Mouse (Mus musculus): ENCODE results near the gene Btbd1.
"Not testable (repeated sequence)": the region's sequence is repeated elsewhere in the genome, so short reads cannot be mapped to it uniquely, and the experiment has no call there.

Btbd1 gene

DNA sequence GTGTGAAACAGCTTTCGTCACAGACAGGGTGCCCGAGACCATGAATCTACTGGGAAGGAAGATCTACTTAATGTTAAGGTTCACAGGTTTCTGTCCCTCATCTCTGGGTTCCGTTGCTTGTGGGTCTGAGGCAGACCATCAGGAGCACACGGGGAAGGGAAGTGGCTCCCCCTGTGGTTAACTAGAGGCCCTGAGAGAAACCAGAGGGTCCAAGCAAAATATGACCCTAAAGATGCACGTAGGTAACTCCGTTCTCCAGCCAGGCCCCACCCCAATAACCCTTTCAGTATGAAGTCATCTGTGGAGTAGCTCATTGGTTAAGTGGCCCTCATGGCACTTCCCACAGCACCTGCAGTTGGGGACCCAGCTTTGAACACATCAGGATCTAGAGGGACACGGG is 20.4 kb upstream of the Btbd1 start:
- no peak for DNase-seq (ENCODE audit: low spot score in 2 of 2)

DNA sequence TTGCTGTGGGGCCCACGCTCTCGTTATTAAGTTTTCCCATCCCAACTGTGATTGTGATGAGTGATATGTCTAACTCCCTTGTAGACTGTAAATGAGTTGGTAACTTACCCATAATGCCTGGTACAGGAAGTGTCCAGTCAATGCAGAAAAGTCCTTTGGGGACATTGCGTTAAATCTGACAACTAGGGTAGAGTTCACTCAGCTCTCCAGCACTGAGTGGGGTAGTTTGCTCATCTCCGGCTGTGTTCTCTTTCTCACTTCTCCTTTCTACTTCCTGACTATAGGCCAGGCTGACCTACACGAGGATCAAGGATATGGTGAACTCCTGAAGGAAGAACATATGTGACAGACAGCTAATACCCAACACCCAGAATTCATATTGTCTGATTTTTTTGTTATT is 20.0 kb upstream of the Btbd1 start:
- DNase-seq (ENCODE audit: low spot score in 2 of 2): no peak

DNA sequence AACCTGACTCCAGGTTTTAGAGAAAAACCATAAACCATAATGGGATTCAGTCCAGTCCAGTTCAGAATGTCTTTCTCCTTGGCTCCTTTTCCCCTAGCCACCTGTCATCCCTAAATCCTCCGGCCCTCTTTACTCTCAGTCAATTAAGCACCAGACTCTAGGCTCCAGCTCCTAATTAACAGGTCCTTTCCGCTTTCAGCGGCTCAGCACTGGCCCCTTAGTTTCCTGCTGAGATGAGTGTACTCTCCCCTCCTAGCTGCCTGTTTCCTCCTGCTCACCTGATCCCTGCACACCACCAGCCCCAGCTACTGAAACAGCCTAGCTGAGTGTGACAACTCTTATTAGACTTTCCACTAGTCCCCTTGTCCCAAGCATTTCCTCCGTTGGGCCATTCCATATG is 18.5 kb upstream of the Btbd1 start:
- no peak for DNase-seq (ENCODE audit: low spot score in 2 of 2)

DNA sequence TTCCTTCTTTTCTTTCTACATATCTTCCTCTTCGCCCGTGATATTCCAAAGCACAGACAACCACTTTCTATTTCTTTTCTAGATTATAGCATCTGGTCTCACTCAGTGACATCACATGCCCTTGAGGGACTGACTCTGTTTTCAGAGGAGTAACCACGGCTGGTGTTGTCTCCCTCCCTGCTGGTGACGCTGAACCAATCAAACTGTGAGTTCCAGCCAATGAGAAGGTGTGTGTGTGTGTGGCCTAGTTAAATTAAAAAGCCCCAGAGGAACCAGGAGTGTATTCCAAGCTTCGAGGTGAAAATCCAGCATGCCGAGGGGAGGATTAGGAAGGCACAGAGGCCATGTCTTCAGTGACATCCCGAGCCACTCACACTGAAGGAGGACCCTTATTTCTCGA is 17.8 kb upstream of the Btbd1 start:
- no peak for DNase-seq (ENCODE audit: low spot score in 2 of 2)

DNA sequence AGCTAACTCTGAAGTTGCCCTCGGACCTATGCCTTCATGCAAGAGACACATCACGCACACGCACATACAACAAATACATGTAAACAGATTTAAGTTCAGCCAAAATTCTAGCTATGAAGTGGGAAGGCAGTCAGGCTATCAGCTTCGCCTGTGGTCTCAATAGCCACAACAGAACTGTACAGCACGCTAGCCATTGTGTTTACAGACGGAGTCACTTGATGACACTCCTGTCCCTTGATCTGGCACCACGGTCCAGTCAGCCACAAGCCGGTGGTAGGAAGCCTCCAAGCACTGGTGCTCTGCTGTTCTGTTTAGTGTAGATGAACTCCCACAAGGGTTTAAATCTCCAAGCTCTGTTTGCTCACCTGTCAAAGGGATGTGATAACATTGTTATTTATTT is 16.8 kb upstream of the Btbd1 start:
- DNase-seq (ENCODE audit: low spot score in 2 of 2): no peak

DNA sequence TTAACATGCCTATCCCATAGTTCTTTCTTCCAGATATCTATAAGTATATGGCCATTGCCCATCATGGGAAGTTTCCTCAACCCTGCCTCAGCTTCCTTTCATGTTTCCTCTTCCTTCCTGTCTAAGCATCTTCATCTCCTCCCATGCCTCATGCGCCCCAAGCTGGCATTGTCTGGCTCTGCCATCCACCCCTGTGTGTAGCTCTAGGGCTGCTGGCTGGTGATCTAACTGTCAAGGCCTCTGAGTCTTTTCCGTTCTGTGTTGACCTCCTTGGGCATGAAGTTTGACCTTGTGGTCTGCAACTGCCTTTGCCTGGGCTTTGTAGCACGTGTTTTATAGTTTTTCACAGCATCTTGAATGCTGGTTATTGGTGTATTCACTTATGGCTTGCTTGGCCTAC is 16.1 kb upstream of the Btbd1 start:
- DNase-seq (ENCODE audit: low spot score in 2 of 2): no peak

DNA sequence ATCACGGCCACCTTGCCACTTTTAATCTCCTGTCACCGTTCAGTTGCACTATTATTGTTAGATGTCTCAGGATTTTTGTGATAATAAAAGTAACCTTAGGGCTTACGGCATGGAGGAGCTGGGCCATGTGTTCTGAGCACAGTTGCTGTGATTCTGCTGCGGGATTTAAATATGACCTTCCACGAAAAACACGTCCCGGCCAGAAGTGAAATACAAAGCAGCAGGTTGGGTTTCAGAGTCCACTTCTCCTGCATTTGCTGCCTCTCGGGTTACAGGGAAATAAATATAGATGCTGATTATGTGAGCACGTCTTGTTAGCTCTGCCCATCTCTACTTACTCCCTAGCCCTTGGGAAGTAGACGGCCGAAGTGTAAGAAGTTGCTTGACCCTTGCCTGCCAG is 15.6 kb upstream of the Btbd1 start:
- DNase-seq (ENCODE audit: low spot score in 2 of 2): no peak

DNA sequence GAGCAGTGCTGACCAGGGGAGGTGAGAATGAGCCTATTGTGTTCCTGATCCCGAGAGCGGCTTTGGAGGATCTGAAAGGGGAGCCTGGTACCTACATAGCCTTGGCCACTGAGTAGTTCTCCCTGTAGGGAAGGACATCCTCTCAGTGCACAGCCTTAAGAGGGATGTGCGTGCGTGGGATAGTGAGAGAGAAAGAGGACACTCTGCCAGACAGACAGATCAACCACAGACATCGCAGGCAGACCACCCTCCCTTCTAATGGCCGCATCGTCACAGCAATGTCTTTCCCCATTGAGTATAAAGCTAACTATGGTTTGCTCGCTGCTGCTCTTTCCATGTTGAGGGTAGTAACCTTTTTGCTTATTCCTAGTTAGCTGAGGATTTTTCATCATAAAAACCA is 14.7 kb upstream of the Btbd1 start:
- DNase-seq (ENCODE audit: low spot score in 2 of 2): no peak

DNA sequence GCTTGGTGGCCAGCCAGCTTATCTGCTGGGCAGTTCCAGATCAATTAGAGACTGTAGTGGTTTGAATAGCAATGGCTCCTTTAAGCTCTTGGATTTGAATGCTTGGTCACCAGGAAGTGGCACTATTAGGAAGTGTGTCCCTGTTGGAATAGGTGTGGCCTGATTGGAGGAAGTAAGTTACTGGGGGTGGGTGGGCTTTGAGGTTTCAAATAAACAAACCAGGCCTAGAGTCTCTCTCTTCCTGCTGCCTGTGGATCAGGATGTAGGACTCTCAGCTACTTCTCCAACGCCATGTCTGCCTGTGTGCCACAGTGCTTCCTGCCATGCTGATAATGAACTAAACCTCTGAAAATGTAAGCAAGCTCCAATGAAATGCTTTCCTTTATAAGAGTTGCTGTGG is 13.8 kb upstream of the Btbd1 start:
- no peak for DNase-seq (ENCODE audit: low spot score in 2 of 2)

DNA sequence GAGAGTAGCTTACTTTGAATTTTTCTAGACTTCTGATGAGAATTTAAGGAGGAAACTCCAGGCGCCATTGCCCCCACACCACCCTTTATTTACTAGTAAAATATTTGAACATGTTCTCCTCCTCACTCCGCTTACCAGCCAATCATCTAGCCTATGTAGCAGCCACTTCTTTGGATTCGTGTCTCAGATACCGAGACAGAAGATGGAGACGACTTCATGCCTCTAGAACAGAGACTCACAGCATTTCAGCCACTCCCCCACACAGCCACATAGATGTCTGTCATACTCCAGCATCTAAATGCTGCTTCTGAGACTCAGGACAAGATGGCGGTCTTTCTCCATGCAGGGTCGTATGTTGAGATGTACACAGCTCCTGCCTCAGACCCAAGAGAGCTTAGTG is 12.9 kb upstream of the Btbd1 start:
- no peak for DNase-seq (ENCODE audit: low spot score in 2 of 2)

DNA sequence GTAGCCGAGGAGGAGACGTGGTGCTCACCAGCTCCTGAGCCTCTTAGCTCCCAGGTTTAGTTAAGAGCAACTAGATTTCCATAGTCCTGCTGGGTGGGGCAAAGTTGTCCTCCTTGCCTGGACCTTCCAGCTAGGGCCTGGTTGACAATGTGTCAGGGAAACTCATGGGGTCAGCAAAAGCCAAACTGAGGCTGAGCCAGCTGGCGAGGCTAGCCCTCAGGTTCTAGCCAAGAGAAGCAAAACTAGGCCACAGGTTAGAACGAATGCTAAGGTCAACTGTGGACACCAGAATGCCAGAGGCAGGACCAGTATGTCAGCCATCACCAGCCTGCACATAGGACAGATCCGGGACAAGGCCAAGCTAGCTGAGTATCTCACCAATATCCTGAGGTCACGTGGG is 12.2 kb upstream of the Btbd1 start:
- no peak for DNase-seq (ENCODE audit: low spot score in 2 of 2)

DNA sequence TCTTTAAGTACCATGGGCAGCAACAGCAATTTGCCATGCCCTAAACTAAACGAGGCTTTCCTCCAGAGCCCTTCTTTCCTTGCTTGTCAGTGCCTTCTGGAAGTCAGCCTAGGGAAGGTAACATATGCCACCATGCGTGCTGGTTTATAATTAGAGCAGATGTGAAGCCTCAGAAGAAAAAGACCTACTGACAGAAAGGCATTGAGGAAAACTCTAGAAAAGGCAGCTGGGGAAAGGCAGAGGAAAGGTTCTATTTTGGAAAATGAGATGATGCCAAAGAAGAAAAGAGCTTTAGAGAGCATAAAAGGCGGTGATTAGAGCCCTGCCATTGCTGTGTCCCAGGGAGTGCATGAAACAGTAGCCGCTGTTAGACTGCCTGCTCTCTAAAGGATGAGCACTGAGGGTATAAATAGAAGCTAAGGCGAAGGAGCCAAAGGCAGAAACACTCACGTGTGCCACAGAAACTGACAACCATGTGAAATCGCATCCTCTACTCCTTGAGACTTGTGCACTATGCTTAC is 11.5 kb upstream of the Btbd1 start:
- DNase-seq (ENCODE audit: low spot score in 2 of 2): no peak

DNA sequence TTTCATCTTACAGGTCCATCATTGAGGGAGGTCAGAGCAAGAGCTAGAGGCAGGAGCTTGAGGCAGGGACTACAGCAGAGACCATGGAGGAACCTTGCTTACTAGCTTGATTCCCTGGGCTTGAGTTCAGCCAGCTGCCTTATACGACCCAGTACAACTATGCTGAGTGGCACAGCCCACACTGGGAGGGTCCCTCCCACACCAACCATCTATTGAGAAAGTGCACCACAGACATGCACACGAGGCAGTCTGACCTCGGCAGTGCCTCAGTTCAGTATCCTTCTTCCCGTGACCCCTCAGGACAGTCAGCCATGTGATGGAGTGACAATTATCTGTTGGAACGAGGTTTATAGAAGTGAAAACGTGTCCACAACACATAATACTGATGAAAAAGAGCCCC is 10.5 kb upstream of the Btbd1 start:
- DNase-seq (ENCODE audit: low spot score in 2 of 2): no peak

DNA sequence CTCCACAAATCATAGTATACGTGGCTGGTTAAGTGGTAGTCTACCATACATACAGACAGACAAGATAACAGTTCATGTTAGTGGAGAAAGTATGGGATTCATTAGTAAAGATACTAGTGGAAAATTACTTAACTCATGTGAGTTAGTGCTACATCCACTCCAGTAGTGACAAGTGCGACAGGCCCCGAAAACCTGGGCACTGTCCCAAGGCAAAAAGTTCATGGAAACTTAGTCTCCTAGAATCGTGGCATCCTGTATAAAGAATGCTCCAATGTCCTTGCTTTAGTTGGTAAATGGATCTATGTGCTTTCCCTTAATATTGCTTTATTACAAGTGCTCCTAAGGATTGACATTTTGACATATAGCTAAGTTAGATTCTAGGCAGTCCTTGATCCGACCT is 8.5 kb upstream of the Btbd1 start:
- not testable (repeated sequence) for DNase-seq (ENCODE audit: low spot score in 2 of 2)

DNA sequence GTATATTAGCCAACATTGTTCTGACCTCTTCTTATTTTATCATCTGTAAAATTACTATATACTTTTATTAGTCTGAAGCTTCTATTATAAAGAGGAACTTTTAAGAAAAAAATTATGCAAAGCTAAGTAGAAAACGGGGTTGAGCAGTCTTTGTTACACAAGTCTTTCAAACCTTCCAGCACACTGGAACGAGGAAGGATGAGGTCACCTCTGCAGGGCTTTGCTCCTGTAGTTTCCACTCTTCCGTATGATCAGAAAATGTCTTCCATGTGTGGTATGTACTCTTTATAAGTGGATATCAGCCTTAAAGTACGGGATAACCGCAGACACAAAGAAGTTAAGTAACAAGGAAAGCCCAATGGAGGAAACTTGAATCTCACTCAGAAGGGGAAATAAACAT is 6.2 kb upstream of the Btbd1 start:
- DNase-seq (ENCODE audit: low spot score in 2 of 2): no peak

DNA sequence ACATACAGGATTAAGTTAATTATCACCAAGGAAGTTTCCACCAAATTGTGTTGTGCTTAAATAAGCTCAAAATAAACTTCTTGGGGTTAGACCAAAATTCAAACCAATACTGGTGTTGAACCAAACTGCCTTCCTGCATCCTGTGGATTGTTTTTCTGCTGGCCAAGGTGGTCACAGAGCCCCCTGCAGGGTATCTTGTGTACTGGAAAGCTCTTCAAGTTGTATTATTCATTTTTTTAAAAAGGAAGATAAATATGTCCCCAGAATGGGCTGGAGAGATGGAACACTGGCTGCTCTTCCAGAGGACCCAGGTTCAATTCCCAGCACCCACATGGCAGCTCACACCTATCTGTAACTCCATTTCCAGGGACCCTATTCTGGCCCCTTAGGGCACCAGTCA is 5.6 kb upstream of the Btbd1 start:
- DNase-seq (ENCODE audit: low spot score in 2 of 2): no peak

DNA sequence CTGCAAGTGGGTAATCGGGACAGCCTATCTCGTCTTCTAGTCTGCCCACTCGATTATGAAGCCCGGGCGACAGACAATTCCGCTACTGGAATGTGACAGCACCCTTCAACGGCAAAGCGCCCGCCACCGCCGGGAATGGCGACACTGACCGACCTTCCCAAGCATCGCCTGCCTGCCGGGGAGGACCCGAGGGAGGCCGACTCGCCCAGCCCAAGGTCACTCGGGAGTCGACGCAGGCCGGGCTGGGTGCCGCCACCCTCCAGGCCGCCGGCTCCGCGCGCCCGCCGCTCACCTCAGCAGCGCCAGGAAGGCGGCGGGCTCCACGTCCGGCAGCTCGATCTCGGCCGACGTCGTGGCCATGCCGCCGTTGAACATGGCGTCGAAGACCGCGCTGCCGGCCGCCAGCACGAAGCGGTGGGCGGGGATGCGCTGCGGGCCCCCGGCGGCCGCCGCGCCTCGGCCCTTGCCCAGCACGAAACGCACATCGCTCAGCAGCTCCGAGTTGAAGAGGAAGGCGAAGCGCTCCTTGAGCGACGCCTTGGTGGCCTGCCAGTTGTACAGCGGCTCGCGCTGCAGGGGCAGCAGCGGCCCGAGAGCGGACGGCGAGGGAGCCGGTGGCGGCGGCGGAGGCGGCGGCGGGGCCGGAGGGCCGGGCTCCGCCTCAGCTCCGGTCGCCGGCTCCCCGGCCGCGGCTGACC is 401 bp downstream of the Btbd1 start:
- DNase-seq (ENCODE audit: low spot score in 2 of 2): peak; percentile 33 to 49

DNA sequence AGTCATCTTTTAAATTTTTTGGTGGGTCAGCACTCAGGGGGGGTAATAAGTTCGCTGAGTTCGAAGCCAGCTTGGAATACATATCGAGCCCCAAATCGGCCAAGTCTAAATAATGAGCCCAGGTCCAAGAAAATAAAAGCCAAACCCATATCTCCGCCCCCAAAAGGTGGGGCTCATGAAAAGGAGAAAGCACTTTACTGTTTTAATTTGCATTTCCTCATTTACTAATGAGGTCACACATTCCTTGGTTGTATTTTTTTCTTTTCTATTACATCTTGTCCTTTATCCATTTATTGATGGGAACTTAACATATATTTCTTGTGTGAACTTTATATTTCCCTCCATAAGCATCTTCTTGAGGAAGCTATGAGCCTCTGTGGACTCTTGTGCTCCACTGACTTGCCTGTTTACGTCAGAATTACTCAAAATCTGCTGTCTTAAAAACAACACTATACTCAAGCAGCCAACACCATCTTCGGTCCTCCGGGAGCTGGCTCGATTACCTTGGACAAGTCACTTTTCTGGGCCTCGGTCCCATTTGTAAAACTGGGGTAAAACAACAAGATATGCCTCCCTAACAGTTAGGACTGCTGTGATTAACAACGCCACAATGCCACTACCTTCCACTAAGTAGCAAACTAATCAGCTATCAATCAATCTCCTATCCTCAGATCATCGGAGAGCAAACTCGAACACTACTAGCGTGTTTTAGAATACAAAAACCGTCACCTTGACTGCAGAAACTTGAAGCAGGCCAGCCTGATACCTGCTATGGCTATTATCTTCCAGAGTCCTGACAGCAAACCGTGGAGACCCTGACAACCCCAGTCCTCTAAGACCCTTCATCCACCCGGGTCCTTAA is 1.2 kb downstream of the Btbd1 start:
- DNase-seq (ENCODE audit: low spot score in 2 of 2): no peak

DNA sequence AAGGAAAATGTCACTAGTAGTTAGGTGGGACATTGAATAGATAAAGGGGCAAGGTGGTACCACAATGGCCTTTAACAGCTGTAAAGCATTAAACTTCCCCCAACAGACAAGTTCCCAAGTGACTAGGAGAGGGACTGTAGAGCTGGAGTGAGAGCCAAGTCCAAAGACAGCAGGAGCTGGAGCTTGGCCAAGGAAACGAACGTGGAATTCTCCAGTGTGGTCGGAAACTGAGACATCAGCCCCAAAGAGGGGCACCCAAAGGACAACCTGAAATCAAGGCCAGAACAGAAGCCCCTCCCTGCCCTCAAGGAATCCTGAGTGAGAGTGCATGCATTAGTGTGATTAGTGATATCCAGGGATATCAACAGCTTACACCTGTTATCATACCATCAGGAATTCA is 3.9 kb downstream of the Btbd1 start:
- DNase-seq (ENCODE audit: low spot score in 2 of 2): peak in 1 of 2 experiments; percentile 26

DNA sequence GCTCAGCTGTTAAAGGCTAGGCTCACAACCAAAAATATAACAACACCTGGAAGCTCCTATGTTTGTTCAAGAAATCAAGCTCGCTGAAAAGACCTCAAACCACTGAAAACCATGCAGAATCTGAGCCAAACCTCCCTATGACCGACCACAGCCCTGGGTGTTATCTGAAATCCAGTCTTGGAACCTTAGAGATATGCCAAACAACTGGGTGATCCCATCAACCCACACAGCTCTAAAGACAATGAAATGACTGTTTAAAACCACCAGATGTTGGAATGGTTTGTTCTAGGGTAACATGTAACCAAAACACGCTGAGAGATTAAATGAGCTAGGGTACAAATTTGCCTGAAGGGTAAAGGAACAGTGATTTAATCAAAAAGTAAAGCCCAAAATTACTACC is 4.3 kb downstream of the Btbd1 start:
- no peak for DNase-seq (ENCODE audit: low spot score in 2 of 2)

DNA sequence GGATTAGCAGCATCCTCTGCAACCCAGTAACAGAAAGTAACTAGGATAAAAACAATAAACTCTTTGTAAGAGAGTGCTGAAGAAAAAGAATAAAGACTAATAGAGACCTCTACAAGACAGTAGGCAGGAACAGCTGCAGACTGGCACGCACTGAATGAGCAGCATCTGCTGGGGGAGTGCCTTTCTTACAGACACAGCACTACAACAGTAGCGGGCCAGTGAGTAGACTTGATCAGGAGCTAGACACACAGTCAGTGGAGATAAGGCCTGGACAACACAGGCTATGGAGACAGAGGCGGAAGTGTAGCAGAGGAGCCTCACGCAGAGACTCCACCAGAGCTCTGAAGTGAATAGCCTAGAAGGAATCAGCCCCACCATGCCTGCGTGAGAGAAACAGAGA is 23.2 kb downstream of the Btbd1 start:
- DNase-seq (ENCODE audit: low spot score in 2 of 2): no peak

DNA sequence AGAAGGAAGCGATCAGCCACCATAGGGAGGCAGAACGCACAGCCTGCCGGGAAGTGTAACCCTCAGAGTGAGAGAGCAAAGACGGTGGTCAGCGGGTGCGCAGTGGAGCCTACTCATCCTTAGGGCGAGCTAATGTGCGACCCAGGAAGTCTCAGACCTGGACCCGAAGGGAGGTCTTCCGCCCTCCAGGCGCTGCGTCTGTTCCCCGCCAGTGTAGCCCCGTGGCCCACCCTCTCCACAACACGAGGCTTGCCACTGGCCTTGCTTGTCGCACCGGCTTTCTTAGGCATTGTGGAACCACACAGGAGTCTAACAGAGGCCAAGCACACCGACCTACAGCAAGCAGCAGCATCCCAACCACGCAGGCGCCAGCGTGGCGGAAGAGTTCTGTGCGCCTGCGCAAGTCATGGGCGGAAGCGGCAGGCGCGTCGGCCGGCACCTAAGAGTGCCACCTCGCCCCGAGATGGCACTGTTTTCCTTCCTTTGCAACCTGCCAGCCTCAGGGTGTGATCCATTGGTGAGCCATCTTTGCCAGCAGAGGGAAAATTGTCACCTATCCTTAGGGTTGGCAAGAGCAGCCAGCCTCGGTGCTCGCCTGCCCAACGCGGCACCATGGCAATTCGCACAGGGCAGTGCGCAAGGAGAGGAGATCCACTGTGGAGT is 40.0 kb downstream of the Btbd1 start, which contains the start of gene 3110040N11Rik:
Gene 3110040N11Rik, minus strand, starts transcription at position 384 of the 663 bp plus-strand sequence.
- DNase-seq (ENCODE audit: low spot score in 2 of 2): peak; percentile 67 to 80

DNA sequence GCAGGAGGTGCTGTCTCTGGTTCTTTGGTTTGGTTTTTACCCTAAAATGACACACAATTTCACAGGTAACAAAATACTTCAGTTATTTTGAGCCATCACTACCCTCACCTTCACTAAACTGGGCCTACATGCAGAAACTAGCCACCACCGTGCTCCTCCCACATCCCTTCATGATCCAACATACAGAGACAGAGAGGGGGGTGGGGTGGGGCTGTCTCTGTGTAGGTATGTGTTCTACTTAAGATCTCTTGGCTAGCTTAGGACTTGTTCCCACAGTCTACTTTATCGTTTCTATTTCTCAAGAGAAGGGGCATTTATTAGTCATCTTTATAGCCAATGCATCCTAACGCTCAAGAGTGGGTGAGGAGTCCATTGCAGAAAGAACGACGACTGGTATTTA is 40.7 kb downstream of the Btbd1 start:
- peak in 1 of 2 experiments; percentile 12 for DNase-seq (ENCODE audit: low spot score in 2 of 2)
